Mouse (Mus musculus): ENCODE measurements around the gene Ddx46. TPM values are rescaled to one million over a fixed set of nuclear protein-coding genes. Genes with fewer than 3 reads are reported as not detected.
"Not testable (repeated sequence)": the region's sequence is repeated elsewhere in the genome, so short reads cannot be mapped to it uniquely, and the experiment has no call there.

Ddx46 gene
- polyA plus RNA-seq, 2 experiments from 2014 or later = 58.1 to 64.6 TPM

GRCm38 (mm10) chr13:55640480-55640879 lies 5.7 kb downstream of the Ddx46 start:
- ATAC-seq = peak; percentile 64

DNA sequence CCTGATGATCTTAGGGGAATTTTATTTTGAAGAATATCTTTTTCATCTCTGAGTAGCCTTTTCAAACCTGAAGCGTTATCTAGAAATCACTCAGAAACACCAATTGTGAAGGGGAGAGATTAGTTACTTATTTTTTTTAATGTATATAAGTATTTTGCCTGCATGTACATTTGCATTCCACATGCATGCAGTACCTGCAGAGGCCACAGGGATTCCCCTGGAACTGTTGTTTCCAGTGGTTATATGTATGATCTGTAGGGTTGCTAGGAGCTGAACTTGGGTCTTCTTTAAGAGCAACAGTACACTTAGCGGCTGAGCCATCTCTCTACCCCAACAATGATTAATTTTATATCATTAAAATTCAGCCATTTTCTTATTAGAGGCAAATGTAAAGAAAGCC lies 9.7 kb downstream of the Ddx46 start:
- ATAC-seq = peak; percentile 71

DNA sequence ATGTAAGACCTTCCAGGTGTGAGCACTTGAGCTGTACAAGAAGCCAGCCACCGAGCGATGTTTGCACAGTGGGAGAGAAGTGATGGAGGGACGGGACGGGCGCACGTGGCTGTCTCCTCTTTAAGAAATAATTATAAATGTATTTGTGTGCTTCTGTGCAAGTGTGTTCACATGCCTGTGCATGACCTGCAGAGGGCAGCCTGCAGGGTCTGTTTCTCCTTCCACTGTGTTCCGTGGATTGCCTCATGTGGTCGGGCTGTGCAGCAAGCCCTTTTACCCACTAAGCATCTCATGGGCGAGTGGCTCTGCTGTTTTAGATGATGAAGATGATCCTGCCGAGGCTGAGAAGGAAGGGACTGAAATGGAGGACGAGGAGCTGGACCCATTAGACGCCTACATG lies 15.3 kb downstream of the Ddx46 start:
- no peak for ATAC-seq

DNA sequence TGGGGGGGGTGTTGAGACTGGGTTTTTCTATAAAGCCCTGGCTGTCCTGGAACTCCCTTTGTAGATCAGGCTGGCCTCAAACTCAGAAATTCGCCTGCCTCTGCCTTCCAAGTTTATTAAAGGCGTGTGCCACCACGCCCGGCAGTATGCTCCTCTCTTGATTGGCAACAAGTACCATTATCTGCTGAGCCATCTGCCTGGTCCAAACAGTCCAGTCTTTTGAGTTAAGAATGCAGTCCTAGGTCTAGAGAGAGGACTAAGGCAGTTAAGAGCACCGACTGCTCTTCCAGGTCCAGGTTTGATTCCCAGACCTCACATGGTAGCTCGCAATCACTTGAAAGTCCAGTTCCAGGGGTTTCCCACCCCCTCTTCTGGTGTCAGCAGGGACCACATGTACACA lies 16.2 kb downstream of the Ddx46 start:
- no peak for ATAC-seq

GRCm38 (mm10) chr13:55668550-55668949 lies 33.7 kb downstream of the Ddx46 start:
- ATAC-seq = no peak

- peak; percentile 90 for ATAC-seq
Measured at GRCm38 (mm10) chr13:55672711-55673110, 37.9 kb downstream of the Ddx46 start.

DNA sequence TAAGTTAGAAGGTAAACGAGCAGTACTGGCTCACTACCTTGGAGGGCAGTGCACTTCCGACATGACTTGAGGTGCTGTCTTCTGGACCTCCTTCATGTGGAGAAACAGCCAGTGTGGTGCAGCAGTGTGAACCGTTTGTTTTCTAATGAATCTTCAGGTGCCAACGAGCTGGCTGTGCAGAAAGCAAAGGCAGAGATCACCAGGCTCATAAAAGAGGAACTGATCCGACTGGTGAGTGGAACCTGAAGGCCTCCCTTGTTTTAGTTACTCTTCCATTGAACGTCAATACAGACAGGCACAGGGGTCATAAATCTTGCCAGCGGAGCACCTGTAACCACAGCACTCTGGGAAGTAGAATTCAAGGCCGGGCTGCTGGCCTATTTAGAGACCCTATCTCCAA lies 42.5 kb downstream of the Ddx46 start:
- no peak for ATAC-seq

GRCm38 (mm10) chr13:55682201-55682600 lies 47.4 kb downstream of the Ddx46 start:
- ATAC-seq = no peak

DNA sequence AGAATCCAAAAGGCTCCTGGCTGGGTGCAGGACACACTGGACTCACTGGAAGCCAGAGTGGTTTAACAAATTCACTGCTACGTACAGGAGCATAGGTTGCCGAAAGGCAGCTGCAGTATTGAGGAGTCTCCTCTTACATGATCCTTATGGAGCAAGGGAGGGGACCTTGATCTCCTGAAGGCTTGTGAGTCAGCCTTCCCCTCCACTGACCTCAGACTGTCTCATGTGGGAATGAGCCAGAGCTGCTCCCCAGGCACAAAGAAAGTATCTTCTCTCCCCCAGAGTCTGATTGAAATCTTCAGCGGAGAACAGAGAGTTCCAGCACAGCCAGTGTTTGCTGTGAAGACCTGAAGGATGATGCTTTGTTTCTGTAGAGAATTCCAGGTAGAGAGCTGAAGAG lies 48.8 kb downstream of the Ddx46 start:
- ATAC-seq = no peak

DNA sequence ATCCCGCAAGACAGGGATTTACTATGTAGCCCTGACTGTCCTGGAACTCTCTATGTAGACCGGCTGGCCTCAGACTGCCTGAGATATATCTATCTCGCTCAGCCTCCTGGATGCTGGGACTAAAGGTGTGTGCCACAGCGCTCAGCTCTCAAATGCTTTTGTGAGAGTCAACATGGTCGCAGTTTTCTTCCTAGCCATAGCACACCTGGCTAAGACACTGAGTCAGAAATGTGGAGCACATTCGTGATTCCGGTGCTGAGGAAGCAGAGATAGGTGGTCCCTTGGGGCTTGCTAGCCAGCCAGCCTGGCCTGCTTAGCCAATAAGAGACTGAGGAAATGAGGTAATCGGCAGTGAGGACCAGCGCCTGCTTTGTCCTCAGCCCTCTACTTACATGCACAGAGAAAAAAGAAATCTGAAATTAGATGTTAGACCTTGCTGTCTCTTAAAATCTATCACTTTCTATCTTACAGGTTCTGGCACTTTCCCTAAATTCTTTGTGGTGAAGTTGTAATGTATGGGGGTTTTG lies 51.3 kb downstream of the Ddx46 start:
- no peak for ATAC-seq

DNA sequence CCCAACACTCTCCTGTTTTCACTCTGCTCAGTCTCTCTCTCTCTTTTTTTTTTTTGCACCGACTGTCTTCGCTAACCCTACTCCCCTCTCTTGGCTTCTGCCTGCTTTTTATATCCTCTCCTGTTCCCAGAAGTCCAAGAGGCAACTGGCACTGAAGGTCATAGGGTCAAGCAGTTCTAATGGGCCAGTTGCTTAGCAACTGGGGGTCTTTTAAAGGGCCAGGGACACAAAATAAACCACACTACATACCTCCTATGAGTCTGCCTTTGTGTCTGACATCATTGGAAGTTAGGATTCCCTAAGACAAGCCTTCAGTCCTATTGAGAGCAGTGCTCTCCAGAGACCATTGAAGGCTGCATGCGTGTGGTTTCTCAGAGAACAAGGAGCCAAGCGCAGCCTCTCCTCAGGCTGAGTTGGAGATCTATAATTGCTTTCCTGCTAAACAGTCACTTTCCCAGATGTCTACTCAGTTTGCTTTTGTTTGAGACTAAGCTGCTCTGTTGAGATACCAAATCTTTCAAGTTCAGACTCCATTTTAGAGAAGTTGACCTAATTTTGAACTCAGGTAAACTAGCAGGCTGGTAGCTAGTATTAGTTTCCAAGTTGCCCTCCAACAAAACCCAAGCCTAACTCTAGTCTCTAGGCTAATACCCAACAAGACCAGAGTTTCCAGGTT lies 53.2 kb downstream of the Ddx46 start:
- ATAC-seq = no peak

GRCm38 (mm10) chr13:55692535-55693242 lies 57.9 kb downstream of the Ddx46 start, which contains the start of gene B230219D22Rik:
B230219D22Rik (plus strand) TSS chr13:55693124.
- peak; percentile 91 for ATAC-seq

DNA sequence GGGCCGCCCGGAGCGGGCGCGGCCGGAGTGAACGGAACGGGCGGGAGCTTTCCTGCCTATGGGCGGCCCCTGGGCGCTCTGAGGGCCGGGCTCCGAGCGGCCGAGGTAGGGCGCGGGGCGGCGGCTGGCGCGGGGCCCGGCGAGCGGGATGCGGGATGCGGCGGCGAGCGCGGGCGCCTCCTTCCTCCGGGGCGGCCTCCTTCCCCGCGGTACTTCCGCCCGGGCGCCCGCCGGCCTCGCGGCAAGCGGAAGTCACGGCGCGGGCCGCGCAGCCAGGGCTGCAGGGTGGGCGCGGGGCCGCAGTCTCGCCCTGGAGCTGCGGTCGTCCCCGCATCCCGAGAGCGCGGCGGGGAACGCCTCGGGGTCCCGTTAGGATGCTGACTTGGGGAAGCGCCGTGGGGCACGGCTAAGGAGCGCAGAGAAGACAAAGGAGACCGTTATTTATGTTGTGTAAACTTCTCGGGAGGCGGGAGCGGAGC lies 58.5 kb downstream of the Ddx46 start:
- peak; percentile 68 for ATAC-seq

GRCm38 (mm10) chr13:55694110-55694509 lies 59.3 kb downstream of the Ddx46 start:
- ATAC-seq = no peak

GRCm38 (mm10) chr13:55695989-55696388 lies 61.2 kb downstream of the Ddx46 start:
- not testable (repeated sequence) for ATAC-seq

DNA sequence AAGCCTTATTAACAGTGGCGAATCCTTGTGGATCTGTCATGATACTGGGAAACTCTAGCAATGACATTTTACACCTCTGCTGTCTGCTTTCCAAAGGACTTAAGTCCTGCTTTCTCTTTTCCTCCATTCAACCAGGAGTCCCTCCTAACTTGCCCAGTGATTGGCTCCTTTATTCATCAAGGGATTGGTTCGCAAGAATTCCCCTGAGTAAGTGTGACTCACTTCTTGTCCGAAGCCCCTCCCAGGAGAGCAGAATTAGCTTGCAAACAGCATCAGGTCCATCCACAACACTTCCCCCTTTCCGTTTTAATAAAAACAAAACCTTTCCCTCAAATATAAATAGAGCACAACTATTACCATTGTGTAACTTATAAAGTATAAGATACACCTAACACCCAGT lies 69.5 kb downstream of the Ddx46 start:
- ATAC-seq = no peak

GRCm38 (mm10) chr13:55712846-55713245 lies 78.0 kb downstream of the Ddx46 start:
- no peak for ATAC-seq

GRCm38 (mm10) chr13:55714501-55715166 lies 79.8 kb downstream of the Ddx46 start, which contains the start of gene Txndc15:
Txndc15 (plus strand) TSS chr13:55714650.
- peak; percentile 83 for ATAC-seq

DNA sequence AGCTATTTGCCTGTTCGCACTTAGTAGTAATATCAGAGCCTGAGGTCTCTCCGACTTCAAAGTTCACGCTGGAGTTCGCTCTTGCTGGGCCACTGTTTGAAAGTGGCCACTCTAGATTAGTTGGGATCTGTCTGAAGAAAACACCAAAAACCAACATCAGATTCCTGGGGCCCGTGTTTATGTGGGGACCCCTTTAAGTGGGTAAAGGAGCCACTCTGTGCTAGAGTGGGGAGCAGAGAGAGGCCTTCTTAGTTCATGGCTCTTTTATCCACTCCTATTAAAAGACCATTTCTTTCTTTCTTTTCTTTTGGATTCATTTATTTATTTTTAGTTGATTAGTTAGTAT lies 80.3 kb downstream of the Ddx46 start:
- ATAC-seq = no peak

GRCm38 (mm10) chr13:55715908-55716510 lies 81.2 kb downstream of the Ddx46 start:
- ATAC-seq = no peak

DNA sequence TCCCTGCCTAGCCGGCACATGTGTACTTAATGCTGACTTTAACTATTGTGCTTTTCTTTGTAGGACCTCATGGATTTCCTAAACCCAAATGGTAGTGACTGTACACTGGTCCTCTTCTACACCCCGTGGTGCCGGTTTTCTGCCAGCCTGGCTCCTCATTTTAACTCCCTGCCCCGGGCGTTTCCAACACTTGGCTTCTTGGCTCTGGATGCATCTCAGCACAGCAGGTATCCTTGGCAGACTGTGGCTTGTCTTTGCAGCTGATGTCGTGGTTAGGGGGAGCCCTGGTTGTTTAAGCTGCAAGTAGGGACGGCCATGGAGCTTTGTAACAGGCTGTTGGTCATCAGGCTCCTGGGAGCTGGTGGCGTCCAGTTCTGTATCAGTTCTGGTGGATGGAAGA lies 86.7 kb downstream of the Ddx46 start:
- no peak for ATAC-seq

- ATAC-seq = no peak
Measured at GRCm38 (mm10) chr13:55721995-55722394, 87.2 kb downstream of the Ddx46 start.

GRCm38 (mm10) chr13:55726598-55727119 lies 91.8 kb downstream of the Ddx46 start:
- ATAC-seq = no peak
